Mouse (Mus musculus): Measurements from ENCODE around the gene Olfr456.
"Not testable (repeated sequence)": the region's sequence is repeated elsewhere in the genome, so short reads cannot be mapped to it uniquely, and the experiment has no call there.

Olfr456 gene

DNA sequence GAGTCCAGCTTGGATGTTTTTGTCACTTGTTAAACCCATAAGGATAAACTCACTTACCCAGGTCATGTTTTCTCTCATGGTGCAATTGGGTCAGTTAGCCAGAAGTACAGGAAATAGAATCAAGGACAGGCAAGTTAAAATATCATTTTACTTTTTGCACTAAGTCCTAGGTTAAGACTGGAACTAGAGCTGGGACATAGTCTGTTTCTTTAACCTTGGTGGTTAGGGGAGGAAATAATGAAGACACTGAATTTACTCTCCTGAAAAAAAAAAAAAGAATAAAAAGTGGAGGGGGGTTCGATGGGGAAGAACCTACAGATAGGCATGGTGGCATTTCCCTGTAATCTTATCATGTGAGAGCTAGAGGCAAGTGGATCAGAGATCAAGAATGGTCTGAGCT lies at the start of gene Olfr456:
Gene Olfr456 (minus strand): TSS at position 101 of the 400 bp plus-strand sequence.
- no peak for DNase-seq (ENCODE audit: low read depth in 2 of 2, low spot score in 2 of 2)

DNA sequence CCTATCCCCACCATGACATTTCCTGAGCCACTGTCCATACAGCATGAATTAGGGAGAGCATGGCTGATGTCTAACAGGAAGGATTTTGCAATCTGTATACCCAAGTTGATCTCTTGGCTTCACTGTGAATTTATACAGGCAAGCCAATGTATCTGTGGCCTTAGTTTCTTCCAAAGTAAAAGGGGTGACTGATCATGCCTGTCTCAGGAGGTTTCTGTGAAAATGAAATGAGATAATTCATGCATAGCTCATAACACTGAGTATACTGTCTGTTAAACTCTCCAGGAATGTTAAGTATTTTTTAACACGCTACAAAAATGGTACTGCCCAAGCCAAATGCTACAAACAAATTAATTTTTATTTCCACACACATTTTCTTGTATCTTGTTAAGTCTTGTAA lies 26.4 kb upstream of the Olfr456 start:
- no peak for DNase-seq (ENCODE audit: low read depth in 2 of 2, low spot score in 2 of 2)

DNA sequence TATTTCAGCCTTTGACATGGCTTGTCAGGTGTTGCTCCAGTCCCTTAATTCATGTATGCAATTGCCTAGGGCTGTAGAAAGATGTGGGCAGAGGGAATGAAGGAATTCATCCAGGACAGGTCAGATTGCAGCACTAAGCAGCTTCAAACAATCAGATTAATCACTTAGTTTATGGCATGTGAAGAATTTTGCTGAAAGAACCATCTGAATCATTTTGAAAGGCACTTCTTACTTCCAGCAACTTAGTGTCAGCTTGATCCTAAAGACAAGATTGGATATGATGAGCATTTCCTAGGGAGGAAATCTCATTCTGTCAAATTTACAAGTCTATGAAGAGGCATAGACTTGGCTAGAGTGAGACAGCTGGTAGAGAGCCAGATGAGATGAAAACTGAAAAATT lies 22.3 kb upstream of the Olfr456 start:
- no peak for DNase-seq (ENCODE audit: low read depth in 2 of 2, low spot score in 2 of 2)

DNA sequence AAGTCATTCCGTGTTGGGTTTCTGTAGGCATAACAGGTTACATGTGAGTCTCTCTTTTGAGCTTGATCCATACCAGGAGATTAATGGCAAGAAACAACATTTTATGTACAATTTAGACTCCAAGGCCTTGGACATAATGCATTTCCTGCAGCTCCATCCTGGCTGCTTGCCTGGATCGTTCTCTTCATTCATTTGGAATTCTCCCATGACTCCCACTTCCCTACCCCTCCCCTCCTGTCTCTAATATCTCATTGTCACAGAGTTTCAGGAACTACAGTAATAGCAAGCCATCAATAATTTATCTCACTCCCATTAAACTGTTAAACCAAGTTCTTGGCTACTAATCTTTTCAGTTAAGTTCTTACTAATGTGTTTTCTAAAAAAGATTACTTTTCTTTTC lies 16.5 kb upstream of the Olfr456 start:
- DNase-seq (ENCODE audit: low read depth in 2 of 2, low spot score in 2 of 2) = no peak

DNA sequence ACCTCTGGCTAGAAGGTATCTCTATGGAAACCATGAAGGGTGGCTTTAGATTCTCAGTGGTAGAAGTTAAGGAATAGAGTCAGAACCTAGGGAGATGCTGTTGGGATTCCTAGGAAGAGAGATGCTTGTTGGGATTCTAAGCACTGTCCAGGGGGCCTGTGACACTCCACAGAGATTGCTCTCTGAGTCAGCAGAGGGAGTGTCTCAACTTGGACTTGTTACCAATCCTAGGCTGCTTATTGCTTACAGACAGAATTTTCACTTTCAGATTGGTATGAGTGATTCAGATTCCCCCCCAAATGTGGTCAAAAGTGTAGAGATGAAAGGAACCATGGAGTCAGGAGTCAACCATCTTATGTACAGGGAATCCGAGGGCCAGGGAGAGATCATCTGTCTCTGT lies 2.7 kb upstream of the Olfr456 start:
- DNase-seq (ENCODE audit: low read depth in 2 of 2, low spot score in 2 of 2) = no peak

DNA sequence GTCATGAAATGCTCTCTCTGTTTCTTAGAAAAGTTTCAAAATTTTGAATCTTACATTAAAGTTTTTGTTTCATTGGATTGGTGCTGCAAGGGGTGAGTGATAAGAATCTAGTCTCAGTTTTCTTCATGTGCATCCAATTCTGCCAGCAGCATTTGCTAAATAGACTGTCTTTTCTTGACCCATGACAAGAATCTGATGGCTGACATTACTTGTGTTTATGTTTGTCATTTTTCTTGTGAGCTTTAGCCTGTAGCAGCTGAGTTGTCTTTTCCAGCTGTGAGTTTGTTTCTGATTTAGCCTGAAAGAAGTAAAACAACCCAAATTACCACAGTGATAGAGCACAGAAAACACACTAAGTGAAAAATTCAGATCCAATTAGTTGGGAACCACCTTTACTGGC lies 2.4 kb downstream of the Olfr456 start:
- DNase-seq (ENCODE audit: low read depth in 2 of 2, low spot score in 2 of 2) = no peak

DNA sequence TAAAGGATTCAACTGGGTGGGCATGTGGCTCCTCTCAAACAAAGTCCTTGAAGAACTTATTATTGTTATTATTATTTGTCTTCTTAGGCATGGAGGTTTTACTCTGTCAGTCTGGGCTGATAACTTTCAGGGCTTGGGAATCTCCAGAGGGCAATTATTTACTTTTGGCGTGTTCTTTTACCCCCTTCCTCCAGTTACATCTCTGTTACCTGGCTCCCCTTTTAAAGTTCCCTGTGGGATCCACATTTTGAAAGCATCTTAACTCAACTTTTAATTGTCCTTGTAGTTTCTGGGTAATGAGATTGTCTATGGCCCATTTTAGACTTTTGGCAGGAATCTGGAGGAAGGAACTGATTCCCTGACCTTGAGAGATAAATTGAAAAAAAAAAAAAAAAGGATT lies 10.8 kb downstream of the Olfr456 start, which contains the start of gene Olfr457:
Gene Olfr457 (minus strand): TSS at position 101 of the 400 bp plus-strand sequence.
- no peak for DNase-seq (ENCODE audit: low read depth in 2 of 2, low spot score in 2 of 2)

DNA sequence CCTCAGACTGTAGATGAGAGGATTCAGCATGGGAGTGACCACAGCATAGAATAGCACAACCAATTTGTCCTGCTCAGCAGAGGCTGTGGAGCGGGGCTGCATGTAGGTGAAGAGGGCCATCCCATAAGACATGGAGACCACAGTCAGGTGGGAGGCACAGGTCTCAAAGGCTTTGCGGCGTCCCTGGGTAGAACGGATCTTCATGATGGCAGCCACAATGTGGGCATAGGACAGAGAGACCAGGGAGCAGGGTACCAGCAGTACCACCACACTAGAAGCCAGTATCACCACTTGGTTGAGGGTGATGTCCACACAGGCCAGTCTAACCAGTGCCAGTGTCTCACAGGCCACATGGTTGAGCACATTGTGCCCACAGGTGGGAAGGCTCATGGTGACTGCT lies 15.7 kb downstream of the Olfr456 start:
- DNase-seq (ENCODE audit: low read depth in 2 of 2, low spot score in 2 of 2) = not testable (repeated sequence)

DNA sequence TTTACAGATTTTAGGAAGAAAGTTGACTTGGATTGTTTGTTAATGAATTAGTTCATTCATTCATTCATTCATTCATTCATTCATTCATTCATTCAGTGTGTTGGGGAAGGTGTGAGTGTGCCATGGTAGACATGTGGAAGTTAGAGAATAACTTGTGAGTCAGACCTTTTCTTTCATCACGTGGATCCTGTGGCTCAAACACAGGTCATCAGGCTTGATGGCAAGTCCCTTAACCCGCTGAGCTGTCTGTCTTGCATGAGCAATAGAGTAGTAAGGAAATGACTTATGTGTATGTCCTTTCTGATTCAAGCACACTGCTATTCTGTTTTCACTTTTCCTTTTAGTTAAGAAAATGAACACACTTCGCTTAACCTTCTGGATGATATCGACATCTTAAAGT lies 16.5 kb downstream of the Olfr456 start:
- no peak for DNase-seq (ENCODE audit: low read depth in 2 of 2, low spot score in 2 of 2)

DNA sequence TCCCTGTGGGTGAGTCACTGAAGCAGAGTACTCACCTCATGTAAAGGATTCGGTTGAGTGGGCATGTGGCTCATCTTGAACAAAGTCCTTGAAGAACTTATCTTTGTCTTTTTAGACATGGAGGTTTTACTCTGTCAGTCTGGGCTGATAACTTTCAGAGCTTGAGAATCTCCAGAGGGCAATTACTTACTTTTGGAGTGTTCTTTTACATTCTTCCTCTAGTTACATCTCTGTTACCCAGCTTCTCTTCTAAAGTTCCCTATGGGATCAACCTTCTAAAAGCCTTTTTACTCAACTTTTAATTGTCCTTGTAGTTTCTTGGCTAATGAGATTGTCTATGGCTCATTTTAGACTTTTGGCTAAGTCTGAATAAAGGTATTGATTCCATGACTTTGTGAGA lies 21.9 kb downstream of the Olfr456 start, which contains the start of gene Olfr458:
Gene Olfr458 (minus strand): TSS at position 101 of the 400 bp plus-strand sequence.
- DNase-seq (ENCODE audit: low read depth in 2 of 2, low spot score in 2 of 2) = no peak

DNA sequence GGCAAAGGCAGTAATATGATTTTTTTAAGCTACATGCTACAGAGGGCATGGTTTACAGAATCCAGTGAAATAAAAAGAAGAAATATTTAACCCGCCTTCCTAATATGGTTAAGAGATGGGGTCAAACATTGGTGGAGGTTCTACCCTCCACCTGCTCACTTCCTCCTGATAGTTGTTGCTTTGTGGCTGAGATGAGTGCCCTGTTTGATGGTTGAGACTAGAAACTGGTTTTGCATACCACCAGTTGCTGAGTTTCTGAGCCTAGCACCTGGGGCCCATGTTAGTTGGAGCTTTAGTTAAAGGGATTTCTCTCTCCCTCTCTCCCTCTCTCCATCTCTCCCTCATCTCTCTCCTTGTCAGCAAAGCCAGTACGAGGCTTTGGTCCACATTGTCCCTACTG lies 39.6 kb downstream of the Olfr456 start:
- no peak for DNase-seq (ENCODE audit: low read depth in 2 of 2, low spot score in 2 of 2)

DNA sequence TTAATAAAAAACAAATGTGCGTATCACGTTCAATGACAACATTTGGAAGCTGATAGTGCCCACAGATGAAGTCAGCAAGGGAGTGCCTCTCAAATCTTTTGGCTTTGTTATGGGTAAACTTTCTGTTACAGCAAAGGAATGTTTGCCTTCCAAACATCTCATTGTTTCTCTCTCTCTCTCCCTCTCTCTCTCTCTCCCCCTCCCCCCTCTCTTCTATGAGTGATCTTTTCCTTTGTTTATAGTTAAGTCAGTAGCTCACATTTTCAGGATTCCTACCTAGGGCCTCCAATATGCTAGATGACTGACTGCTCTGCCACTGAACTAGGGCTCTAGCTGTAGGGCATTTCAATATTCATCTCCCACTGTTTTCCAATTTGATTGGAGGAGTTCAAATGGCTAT lies 42.5 kb downstream of the Olfr456 start:
- DNase-seq (ENCODE audit: low read depth in 2 of 2, low spot score in 2 of 2) = no peak

DNA sequence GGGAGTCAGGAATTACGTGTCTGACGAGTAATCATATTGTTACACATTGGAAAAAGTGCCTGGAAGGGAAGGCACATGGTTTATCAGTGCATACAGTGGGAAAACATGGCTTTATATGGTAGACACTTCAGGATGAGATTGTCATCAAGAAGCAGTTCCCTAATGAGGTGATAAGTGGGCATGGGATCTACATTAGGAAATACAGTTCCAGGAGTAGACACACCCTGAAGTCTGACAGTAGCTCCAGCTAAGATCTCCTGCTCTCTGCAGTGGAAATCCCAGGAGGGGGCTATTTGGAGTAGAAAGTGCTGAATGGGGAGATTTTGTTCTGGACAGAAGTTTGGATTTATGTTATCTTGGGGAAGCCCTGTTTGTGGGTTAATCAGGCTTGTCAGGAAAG lies 45.6 kb downstream of the Olfr456 start:
- no peak for DNase-seq (ENCODE audit: low read depth in 2 of 2, low spot score in 2 of 2)

Data from CD8-positive naive resting alpha-beta T cell, adult 2 months (primary cell).